ENCODE assay signal across 15 mouse cellular contexts in the genomic region with DNA sequence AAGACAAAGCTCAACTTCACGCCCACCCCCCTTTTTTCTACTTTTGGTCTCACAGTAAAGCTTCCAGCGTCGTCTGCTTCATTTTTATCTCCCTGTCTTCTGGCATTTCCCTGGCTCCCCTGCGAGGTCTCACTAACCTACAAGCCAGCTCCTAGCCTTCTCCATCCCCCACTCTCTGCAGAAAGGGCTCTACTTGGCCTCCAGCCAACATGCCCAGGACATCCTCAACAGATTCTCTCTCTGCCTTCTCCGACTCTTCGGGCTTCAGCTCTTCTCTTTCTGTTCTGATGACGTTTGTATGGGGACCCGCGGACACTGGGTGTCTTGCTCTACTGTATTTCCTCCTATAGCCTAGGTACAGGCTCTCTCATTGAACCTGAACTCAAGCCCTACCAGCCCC.
"Had no signal": no experiment of that assay in that cellular context is flagged by ENCODE, and none has a peak within 500 bp of the region (broad histone marks: within the 10 kb centered on the region; RNA-seq: fewer than 3 reads in every experiment).

No protein-coding gene starts in this region.

- H3K9me3 ChIP-seq: limb, embryonic 12.5 days; liver, embryonic 15.5 days; megakaryocyte, embryonic 14.5 days; midbrain, embryonic 15.5 days; neural tube, embryonic 12.5 days; stomach, embryonic 15.5 days had no signal

- H3K4me3 ChIP-seq: layer of hippocampus, adult 2 months; limb, embryonic 12.5 days; liver, embryonic 15.5 days; megakaryocyte, embryonic 14.5 days; midbrain, embryonic 15.5 days; neural tube, embryonic 12.5 days; stomach, embryonic 15.5 days had no signal

- H3K27ac ChIP-seq: layer of hippocampus, adult 2 months; limb, embryonic 12.5 days; liver, embryonic 15.5 days; macrophage; midbrain, embryonic 15.5 days; neural tube, embryonic 12.5 days; stomach, embryonic 15.5 days had no signal

- H3K27me3 ChIP-seq: limb, embryonic 12.5 days; liver, embryonic 15.5 days; megakaryocyte, embryonic 14.5 days; midbrain, embryonic 15.5 days; neural tube, embryonic 12.5 days; stomach, embryonic 15.5 days had no signal

- H3K9ac ChIP-seq: limb, embryonic 12.5 days; liver, embryonic 15.5 days; midbrain, embryonic 15.5 days; neural tube, embryonic 12.5 days had no signal

- H3K4me2 ChIP-seq: limb, embryonic 12.5 days; liver, embryonic 15.5 days; midbrain, embryonic 15.5 days; neural tube, embryonic 12.5 days; stomach, embryonic 15.5 days had no signal

- ATAC-seq: intestine, postnatal 0 days; midbrain, embryonic 15.5 days had no signal

- DNase-seq: kidney, adult 8-10 months; kidney, postnatal 4 days; liver; lung, adult 2 months; lung, postnatal 10 days; thymus, postnatal 4 days had no signal
